ENCODE assay signal across 11 mouse cellular contexts in the genomic region with DNA sequence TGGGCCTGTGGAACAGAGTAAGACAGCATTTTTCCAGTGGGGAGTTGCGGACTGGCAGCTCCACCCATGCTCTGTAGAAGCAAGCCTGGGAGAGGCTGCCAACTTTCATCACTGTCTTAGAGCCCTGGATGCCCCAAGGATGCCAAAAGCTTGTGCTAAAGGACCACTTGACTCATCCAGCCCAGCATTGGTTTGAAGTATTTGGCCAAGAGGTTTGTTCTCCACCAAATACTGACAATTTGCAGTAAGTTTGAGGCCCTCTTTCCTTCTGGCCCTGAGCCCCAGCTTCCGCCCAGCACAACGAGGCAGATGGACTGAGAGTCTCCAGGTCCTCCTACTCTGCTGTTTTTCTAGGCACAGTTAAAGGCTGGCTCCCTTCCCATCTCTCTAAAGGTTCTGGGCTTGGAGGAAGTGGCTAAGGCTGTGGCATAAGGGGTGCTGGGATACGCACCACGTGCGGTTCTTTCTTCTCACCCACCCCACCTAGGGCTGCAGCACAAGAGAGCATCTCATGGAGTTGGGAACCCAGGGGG. TPM values are rescaled to one million over a fixed set of nuclear protein-coding genes. Genes with fewer than 3 reads are reported as not detected.
DNase-seq lines count a peak whose midpoint lies in the region; ATAC-seq lines count a peak whose summit lies in the region.
"Had no signal": no experiment of that assay in that cellular context is flagged by ENCODE, and none has a peak within 500 bp of the region (broad histone marks: within the 10 kb centered on the region; RNA-seq: fewer than 3 reads in every experiment).

No protein-coding gene starts in this region.

- ATAC-seq in embryonic facial prominence, embryonic 14.5 days (ENCODE audit: low read depth) = peak; percentile 50

- no peaks in the 10 kb centered on the region for H3K27me3 ChIP-seq in embryonic facial prominence, embryonic 14.5 days (replicated peaks; ENCODE audit: control insufficient read depth, insufficient read depth, low read length)

- no peaks in the 10 kb centered on the region for H3K36me3 ChIP-seq in embryonic facial prominence, embryonic 14.5 days (ENCODE audit: control insufficient read depth, insufficient read depth, low read length)

- no peaks in the 10 kb centered on the region for H3K9me3 ChIP-seq in embryonic facial prominence, embryonic 14.5 days (ENCODE audit: control insufficient read depth, low read length)
- H3K9me3 ChIP-seq: forebrain, embryonic 10.5 days had no signal

- 55% methylated on average over 6 of the region's 6 CpGs for WGBS in embryonic facial prominence, embryonic 14.5 days

- DNase-seq in right cerebral cortex, adult 2 months (ENCODE audit: low spot score in 2 of 2) = peak; percentile 74 to 76
- no peak for DNase-seq in right cerebral cortex, postnatal 4 days
- peak; percentile 46 for DNase-seq in embryonic facial prominence, embryonic 14.5 days (ENCODE audit: low spot score)
- DNase-seq in left cerebral cortex, adult 11 months (ENCODE audit: low spot score) = peak; percentile 66
- DNase-seq in telencephalon, adult 2 months (ENCODE audit: low read depth, low spot score) = peak; percentile 93
- no peak for DNase-seq in embryo, embryonic 9.5 days (ENCODE audit: extremely low spot score)
- no peak for DNase-seq in adrenal gland, adult 2 months
- DNase-seq in gastrocnemius, postnatal 36 days = no peak

- H3K27ac ChIP-seq in embryonic facial prominence, embryonic 14.5 days (replicated peaks; ENCODE audit: low read depth, low read length) = 0 out of 2 replicates have a peak overlapping the region, but pooled peaks have one; percentile 12
- H3K27ac ChIP-seq: forebrain, embryonic 10.5 days had no signal

- intact Hi-C loops in gastrocnemius, postnatal 36 days (cut with DNase I) = no loop called here

- H3K9ac ChIP-seq in embryonic facial prominence, embryonic 14.5 days (ENCODE audit: low read depth, low read length) = no peak overlapping the region

- H3K4me2 ChIP-seq in embryonic facial prominence, embryonic 14.5 days (ENCODE audit: low read depth, low read length) = peak overlapping the region; percentile 24; the same call in 1 of the 2 replicates

- H3K4me3 ChIP-seq in embryonic facial prominence, embryonic 14.5 days (ENCODE audit: low read depth, low read length) = no peak overlapping the region
- H3K4me3 ChIP-seq: forebrain, embryonic 10.5 days had no signal

- no peaks in the 10 kb centered on the region for H3K4me1 ChIP-seq in embryonic facial prominence, embryonic 14.5 days (ENCODE audit: control insufficient read depth, insufficient read depth, low read length)

RNA-seq across cellular contexts. Expression of a gene that starts 42.6 kb away (rescaled TPM):
- polyA plus RNA-seq in embryonic facial prominence, embryonic 14.5 days (2014; fragmentation: Nextera tagmentation; extraction: Ambion mirVana) = 39.9 and 48.6 TPM in 2 replicates
- total RNA-seq in adrenal gland, adult 2 months (2021) = 10 to 100 TPM; 90.2 to 91.6 TPM
- 96.2 and 121 TPM in 2 replicates for polyA plus RNA-seq in adrenal gland, adult 2 months (2012; rRNA removed)
- 10 to 100 TPM; 26.0 to 31.0 TPM for total RNA-seq in gastrocnemius, postnatal 36 days (2021)

RNA-seq across cellular contexts. Expression of a gene that starts 53.2 kb away (rescaled TPM):
- 1.1 TPM in 2 replicates for polyA plus RNA-seq in embryonic facial prominence, embryonic 14.5 days (2014; fragmentation: Nextera tagmentation; extraction: Ambion mirVana)
- 1 to 10 TPM; 5.0 to 5.2 TPM for total RNA-seq in adrenal gland, adult 2 months (2021)
- 4.1 and 4.3 TPM in 2 replicates for polyA plus RNA-seq in adrenal gland, adult 2 months (2012; rRNA removed)
- total RNA-seq in gastrocnemius, postnatal 36 days (2021) = under 1 TPM; 0.05 TPM

RNA-seq across cellular contexts. Expression of a gene that starts 53.9 kb away (rescaled TPM):
- polyA plus RNA-seq in embryonic facial prominence, embryonic 14.5 days (2014; fragmentation: Nextera tagmentation; extraction: Ambion mirVana) = 22.9 and 30.2 TPM in 2 replicates
- total RNA-seq in adrenal gland, adult 2 months (2021) = 10 to 100 TPM; 65.5 to 66.0 TPM
- polyA plus RNA-seq in adrenal gland, adult 2 months (2012; rRNA removed) = 88.9 and 93.6 TPM in 2 replicates
- total RNA-seq in gastrocnemius, postnatal 36 days (2021) = 100 to 1,000 TPM; 141 to 153 TPM

RNA-seq across cellular contexts. Expression of a gene that starts 56.8 kb away (rescaled TPM):
- polyA plus RNA-seq in embryonic facial prominence, embryonic 14.5 days (2014; fragmentation: Nextera tagmentation; extraction: Ambion mirVana) = 0.89 and 1.5 TPM in 2 replicates
- total RNA-seq in adrenal gland, adult 2 months (2021) = under 1 TPM; 0.17 to 0.86 TPM
- polyA plus RNA-seq in adrenal gland, adult 2 months (2012; rRNA removed) = 0.23 and 0.44 TPM in 2 replicates
- not detected for total RNA-seq in gastrocnemius, postnatal 36 days (2021)
- total RNA-seq: layer of hippocampus, postnatal 10 days had no signal
- polyA plus RNA-seq: midbrain, embryonic 14.5 days had no signal

Comparison
In these comparisons a context has a peak if more than half of its experiments do, and no peak if none do; other contexts are left out.
1. DNase-seq: peak in right cerebral cortex, adult 2 months (2 of 2), embryonic facial prominence, embryonic 14.5 days (single experiment), left cerebral cortex, adult 11 months (single experiment) and telencephalon, adult 2 months (single experiment); none in right cerebral cortex, postnatal 4 days (single experiment), embryo, embryonic 9.5 days (single experiment), adrenal gland, adult 2 months (single experiment) and gastrocnemius, postnatal 36 days (0 of 2).
2. RNA of a gene that starts 53.2 kb away (total RNA-seq): 5.0 to 5.2 TPM in adrenal gland, adult 2 months; 0.05 TPM in gastrocnemius, postnatal 36 days; every median in the first group is over 4 times any median in the second.